Mouse (Mus musculus) lung, postnatal 4 days (tissue): Measurements from ENCODE around the gene Rassf3.

Source experiments
- DNase-seq, 2 experiments: peaks; one replicate each; pipeline ENCODE4 v3.0.0; 2021

The Rassf3 gene

DNA sequence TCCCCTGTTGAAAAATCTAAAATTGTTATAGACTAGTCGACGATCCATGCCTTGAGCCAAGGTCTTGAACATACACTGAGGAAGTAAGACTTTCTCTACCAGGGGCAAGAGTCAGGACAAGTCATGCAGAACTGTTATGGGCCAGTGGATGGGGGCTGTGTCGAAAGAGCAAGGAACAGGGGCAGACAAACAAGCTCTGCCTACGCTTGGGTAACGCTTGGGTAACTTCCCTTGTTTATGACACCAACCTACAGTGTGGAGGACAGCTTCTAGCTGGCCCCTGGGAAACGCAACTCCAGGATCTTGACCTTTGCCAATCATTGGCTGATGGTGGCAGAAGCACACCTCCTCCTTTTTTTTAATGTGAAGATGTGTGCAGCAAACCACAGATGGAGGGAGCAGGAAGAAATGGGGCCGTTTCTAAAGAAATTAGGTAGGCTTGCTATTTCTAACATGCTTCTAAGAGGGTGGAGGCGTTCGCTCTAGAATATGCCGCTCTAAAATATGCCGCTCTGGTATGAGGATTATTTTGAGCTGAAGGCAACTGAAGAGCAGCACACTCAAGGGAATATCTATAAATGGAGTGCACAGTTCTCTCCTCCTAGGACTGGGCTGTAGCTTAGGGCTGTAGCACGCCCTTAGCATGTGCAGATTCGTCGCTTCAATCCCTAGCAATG lies 12.6 kb upstream of the Rassf3 start:
- peak; percentile 68 to 72 for DNase-seq

DNA sequence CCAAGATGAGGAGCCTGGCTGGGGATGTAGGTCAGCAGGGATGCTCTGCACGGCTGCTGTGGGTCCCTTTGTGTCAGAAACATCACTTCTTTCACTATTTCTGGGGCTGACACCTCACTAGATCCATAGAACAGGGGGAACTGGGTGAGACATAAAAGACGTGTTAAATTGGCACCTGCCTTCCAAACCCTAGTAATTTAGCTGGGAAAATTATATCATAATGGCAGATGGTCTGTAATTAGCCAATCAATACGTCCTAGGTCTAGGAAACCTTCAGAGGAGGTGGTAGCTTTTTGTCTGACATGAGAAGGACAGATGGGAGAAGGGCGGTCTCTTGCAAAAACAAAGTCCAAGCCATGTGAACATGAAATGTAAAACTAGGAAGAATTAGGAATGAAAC lies 11.6 kb upstream of the Rassf3 start:
- DNase-seq, result no peak

DNA sequence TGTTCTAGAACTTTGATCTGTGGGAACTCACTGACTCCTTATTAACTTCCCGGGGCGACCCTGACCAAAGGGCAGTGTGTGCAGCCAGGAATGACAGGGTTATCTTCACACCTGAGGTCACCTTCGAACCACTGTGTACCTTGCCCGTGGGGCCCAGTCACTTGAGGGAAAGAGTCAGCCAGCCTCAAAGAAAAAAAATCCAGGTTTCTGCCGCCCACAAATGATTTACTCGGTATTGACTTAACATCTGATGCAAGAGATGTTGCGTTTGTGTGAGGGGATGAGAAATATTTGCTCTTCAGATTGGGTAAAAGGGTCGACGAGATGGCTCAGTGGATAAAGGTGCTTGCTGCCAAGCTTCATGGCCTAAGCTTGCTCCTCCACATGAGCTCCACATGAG lies 10.2 kb upstream of the Rassf3 start:
- peak in 1 of 2 experiments; percentile 30 for DNase-seq

DNA sequence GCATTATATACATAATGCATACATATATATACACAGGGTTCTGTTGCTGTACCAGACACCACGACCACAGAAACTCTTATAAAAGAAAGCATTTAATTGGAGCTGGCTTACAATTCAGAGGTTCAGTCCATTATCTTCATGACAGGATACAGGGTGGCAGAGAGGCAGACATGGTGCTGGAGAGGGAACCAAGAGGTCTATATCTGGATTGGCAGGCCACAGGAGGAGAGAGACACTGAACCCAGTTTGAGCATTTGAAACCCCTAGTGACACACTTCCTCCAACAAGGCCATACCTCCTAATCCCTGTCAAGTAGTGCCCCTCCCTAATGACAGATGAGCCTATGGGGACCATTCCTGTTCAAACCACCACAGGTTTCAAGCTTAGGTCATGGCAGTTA lies 7.2 kb upstream of the Rassf3 start:
- DNase-seq, result no peak

DNA sequence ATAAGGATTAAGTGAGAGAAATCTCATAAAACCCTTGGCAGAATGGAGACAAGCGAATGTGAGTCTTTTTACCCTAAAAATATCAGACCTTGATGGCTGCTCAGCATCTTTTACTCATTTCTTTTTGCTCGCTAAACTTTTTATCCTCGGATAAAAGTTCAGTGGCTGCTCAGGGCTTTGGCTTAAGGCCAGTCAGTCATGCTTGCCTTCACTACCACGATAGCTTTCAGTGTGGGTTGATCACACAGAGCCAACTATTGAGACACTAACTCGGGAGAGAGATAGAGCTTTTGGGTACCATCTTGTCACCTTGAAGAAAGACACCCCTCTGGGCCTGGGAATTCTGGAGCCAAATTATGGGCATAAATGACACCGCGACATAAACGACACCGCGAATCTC lies 5.0 kb upstream of the Rassf3 start:
- DNase-seq, result no peak

DNA sequence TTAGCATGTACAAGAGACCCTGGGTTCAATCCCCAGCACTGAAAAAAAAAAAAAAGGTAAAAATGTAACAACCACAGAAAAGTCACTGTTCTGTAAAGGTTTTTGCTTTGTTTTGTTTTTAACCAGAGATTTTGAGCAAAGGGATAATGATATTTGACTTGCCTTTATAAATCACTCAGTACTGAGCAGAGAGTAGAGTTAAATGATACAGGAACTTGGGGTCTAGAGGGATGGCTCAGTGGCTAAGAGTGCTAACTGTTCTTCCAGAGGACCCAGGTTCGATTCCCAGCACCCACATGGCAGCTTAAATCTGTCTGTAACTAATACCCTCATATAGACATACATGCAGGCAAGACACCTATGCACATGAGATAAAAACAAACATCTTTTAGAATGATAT lies 3.8 kb upstream of the Rassf3 start:
- no peak for DNase-seq

DNA sequence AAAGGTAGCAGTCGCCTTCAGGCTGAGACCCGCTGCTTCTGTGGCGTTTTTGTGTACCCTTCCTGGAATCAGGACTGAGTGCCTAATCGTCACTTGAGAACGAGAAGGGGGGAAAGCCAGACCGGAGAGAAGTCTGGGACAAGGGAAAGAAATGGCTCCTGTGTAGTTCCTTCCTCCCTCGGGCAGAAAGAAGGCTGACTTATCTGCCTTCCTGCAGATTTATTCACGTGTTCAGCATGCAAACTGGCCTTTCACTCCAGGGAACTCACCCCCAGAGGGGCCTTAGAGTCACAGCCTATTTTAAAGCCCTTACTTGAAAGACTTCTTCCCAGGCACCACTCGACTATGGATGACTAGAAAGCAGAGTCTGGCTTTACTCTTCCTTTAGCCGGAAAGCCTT lies 1.3 kb upstream of the Rassf3 start:
- no peak for DNase-seq

DNA sequence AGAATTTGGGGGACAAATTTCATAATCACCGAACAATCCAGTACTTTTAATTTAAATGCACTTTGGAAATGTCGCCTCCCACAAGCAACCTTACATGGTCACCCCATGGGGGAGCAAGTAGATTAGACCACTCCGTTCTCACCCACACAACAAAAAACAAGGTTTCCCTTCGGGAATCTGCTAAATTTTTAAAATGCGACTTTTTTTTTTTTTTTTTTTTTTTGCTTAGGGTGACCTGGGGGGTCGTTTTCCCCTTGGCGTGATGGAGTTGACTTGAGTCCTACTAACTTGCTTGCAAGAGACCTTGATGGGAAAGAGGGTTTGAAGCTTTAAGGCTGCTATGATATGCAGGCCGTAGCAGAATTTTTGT lies 806 bp upstream of the Rassf3 start:
- DNase-seq, result no peak

DNA sequence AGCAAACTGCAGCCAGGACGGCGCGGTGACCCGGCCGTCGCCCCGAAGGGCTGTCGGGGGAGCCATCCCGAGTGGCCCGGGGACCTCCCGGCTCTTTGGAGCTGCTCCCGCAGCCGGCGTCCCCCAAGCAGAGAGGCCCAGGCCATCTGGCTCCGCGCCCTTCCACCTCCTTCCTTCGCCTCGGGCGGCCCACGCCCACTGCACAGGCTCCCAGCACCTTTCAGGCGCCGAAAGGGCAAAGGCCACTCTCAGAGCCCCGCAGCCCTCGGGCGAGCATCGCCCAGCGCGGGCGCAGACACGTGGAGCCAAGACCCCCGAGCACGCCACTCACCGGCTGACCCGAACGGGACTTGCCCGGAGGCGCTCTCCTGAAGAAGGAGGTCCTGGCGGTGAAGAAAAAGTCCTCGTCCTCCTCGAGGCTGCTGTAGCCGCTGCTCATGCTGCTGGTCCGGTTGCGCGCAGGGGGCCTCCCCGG lies 438 bp downstream of the Rassf3 start:
- peak; percentile 81 to 82 for DNase-seq

DNA sequence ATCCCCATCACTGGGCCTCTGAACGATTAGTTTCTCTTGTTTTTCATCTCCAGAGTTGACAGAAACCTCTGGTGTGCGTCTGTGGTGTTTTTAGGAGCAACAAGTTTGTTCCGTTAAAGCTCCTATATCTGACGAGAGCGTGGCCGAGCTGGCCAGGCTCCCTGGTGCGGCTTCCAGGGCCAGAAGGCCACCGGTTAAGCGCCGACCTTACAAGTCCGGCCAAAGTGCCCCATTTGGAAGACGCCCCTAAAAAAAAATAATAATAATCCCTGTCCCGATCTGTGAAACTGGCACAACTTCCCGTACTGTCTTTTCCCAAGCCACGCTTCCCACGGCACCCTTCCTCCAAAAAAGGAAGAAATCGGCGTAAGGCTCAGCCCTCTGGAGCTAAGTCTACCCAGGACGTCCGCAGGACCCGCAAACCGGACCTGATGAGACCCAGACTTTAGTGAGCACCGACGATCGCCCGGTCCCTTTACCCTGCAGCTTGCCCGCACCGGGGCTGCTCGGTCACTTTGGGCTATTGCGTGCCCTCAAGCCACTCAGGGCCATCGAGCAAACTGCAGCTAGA lies 961 bp downstream of the Rassf3 start:
- DNase-seq, result peak in 1 of 2 experiments; percentile 28

DNA sequence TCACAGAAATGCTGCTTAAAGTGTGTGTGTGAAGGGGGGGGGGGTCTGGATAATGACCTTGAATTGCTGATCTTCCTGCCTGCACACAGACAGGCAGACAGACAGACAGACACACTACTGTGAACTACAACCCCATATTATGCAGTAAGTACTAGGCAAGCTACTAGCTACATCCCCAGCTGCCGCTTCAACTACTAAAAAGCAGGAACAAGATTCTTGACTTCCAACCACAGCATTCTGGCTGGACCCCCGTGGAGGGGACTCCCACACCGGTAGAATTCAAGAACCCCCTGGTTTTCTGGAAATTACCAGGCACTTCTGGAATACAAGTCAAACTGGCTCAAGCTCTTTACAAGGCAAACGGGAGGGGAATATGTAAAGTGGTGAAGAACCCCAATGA lies 1.9 kb downstream of the Rassf3 start:
- no peak for DNase-seq

DNA sequence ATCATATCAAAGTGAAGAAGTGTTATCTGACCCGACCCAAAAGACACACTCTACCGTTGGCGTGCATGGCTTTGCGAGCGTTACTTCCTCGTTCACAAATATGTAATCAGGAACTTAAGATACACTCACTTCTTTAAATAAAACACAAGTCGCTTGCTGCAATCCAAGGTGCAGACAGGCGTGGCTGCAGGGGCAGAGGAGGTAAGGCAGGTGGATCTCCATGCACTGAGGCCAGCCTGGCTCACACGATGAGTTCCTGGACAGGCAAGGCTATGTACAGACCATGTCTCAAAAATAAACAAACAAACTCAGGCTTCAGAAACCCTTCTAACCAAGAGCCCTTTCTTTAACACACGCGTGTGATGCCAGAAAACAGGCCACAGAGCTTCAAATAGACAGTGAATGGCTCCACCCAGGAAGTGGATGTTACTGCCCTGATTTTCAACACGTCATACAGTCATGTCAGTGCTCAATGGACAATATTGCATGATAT lies 2.4 kb downstream of the Rassf3 start:
- peak; percentile 43 to 54 for DNase-seq

DNA sequence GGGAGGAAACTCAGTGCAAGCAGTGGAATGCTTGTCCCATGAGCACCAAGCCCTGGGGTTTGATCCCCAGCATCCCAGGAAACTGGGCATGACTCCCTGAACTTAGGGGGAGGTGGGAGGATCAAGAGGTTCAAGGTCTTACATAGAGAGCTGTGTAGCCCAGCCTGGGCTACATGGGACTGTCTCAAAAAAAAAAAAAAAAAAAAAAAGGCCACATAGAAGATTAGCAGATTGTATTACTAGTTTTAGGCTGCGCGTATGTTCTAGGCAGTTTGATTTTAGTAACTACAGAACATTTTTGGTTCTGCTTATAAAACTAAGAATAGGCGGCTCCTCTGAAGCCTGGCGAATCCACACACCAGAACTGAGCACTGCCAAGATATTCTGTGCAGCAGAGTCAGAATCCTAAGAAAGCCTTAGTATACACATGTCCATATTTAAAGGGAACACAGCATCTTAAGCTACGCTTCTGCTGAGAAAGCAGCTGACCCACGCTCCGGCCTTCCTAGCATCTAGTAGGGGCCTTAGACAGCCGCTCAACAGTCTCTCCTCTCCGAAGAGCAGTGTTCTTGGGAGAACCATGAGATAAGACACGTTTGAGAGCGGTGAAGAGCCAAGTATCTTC lies 3.4 kb downstream of the Rassf3 start:
- DNase-seq, result no peak

DNA sequence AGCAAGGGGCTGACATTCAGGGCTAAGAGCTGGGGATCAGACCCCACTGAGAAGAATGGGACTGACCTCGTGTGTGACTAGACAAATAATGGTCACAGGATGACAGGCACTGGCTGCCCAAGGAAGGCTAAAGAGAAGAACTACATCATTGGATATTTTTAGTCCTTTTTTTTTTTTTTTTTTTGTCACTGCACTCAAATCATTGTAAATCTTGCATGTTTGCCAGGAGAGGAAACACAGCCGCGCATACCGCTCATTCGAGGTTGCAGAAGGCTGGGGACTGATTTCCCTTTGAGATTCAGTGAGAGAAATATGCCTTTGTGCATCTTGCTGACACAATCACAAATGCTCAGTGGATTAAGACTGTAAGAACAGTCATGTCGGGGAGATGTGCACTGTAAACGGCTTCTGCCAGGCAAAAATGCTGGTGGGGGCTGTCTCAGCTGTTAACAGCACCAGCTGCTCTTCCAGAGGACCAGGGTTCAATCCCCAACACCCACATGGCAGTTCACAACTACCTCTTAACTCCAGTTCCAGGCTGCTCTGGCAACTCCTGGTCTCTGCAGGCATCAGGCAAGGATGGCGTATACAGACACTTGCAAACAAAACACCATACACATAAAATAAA lies 4.5 kb downstream of the Rassf3 start:
- peak; percentile 30 to 64 for DNase-seq

DNA sequence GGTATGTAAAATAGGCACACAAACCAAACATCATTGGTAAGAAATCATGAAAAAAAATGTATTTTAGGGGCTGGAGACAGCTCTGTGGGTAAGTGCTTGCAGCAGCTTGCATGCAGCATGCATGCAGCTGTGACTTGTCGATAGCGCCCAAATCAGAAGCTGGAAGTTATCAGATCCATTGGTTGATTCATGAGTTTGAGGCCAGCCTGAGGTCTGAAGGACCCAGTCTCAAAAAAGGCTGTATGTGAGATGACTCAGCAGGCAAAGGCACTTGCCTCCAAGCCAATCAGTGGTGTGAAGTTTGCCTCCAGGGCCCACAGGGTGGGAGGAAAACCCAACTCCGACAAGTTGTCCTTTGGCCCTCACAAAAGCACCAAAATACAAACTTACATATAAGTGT lies 6.5 kb downstream of the Rassf3 start:
- no peak for DNase-seq

DNA sequence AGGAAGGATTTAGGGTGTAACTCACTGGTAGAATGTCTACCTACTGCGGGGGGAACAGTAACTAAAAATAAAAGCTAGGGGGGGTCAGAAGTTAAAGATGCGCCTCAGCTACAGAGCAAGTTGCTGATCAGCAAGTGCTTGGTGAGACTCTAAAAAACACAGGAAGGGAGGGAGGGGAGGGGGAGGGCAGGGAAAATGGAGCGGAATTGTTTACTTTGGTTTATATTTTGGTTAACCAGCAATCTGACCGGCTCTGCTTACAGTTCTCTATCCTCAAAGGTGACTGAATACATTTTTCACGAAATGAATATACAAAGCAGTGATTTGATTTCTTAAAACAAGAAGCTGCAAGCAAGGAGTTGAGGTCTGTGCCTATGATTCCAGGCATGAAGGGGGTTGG lies 7.2 kb downstream of the Rassf3 start:
- no peak for DNase-seq

DNA sequence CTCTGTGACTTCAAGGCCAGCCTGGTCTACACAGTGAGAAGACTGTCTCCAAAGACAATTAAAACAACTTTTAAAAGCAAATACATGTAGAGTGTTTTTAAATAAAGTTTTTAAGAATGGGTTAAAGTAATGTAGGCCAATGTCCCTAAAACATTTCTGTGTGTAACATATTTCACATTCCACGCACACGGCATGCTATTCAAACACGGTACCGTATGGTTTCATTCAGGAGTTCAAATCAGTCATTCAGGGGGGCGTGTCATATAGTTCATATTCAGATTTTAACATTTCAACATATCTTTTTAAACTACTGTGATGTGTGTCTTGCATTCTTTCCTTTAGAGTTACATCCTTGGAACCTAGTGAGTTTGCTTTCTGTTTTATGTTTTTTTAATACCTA lies 7.9 kb downstream of the Rassf3 start:
- no peak for DNase-seq

DNA sequence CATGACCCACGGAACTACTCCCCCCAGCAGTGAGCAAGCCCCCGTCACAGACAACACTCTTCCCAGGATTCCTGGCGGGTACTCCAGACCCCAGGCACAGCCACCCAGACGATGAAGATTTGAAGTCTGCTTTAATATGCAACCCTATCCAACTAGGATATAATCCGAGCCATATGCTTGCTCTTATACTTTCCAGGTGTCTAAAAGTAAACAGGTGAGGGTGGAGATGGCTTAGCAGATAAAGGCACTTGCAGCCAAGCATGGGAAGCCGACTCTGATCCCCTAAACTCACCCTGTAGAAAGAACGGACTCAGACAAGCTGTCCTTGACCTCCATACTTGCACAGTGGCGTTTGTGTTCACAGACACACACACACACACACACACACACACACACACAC lies 8.4 kb downstream of the Rassf3 start:
- no peak for DNase-seq

DNA sequence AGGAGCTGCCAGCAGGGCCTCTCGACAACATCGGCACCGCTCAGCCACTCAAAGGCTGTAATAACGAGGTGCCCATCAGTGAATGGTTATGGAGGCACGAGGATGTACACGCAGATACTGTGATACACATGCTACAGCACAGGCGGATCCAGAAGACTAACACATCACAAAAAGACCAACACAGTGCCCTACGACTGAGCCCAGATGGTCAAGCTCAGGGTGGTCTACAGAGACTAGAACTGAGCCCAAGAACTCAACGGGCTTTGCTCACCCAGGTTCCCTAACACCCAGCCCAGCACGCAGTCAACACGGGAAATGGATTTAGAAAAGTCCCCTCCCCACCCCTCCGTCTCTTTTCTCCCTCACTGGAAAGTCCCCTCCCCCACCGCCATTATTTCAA lies 9.1 kb downstream of the Rassf3 start:
- DNase-seq, result no peak

DNA sequence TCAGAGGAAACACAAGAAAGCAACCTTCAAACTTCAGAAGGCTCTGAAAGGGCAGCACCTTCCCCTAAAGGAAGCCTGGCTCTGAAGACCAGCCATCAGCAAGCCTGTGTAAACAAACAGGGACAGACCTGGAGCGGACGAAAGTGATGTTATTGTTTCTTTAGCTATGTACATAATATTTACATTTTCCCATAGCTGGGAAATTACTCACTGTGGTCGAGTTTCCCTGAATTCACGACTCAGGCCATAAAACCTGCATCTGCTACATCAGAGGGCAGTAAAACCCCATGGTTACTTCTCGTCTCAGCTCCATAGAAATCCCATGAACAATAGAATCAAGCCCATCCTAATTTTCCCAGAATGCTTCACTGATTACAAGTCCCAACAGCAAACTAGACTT lies 11.1 kb downstream of the Rassf3 start:
- no peak for DNase-seq

DNA sequence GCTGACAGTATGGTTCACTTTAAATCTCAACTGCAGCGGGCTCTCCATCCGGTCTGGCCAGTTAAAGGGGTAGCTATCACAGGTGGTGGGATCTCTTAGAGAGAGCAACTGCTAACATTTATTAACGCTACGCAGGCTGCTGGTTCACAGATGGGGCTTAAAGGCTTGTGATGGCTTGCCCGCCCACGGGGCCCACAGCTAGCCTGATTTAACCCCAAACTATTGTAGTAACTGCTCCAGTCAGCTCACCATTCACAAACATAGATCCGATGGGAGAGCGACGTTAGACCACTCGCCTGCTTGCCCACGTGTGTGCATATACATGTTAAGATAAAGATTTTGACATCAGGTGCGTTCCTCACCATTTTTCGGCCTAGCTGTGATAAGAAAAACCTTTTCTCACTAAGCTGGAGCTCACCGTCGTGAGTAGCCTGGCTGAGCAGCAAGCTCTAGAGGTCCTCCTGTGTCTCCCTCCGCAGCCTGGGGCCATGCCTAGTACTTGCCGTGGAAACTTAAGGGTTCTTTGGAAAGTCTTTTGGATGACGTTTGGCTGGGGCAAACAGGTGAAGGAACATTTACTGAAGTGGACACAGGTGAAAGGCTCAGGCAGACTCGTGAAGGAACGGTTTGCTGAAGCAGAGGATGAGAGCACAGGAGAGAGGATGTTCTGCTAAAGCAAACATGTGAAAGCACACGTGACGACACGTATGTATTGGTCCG lies 13.8 kb downstream of the Rassf3 start:
- no peak for DNase-seq

DNA sequence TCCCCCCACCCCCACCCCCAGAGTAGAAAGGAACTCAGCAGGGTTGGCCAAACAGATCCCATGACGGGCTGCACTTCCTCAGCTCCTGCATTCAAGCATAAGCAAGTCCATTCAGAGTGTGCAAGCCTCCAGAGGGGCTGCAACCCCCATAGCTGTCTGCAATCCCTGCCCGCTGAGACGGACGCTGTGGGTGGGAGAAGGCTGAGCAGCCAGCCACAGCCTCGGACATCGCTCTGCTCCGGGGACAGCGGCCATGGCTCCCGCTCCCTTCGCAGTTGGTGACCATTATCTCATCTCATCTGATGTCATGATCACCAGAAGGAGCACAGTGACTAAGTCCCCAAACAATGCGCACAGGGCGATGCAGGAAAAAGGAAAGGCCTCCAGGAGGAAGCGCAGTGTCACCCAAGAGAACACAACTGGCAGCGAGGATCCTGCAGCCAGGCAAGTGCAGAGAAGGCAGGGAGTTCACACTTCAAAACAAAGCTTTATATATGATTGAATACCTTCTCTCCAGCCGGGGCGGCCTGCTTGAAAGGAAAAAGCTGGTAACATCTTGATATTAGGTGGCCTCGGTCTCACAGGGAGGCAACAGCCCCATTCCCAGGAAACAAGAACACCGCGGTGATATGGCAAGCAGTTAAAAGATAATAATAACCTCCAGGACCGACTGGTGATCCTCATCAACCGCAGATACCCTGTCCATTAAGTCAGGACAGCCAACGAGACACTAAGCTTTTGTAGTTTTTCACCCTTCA lies 14.6 kb downstream of the Rassf3 start:
- peak; percentile 71 to 85 for DNase-seq
